Mouse (Mus musculus) heart, postnatal 4 days (tissue): ENCODE measurements around the gene Inca1. TPM values are rescaled to one million over a fixed set of nuclear protein-coding genes. Genes with fewer than 3 reads are reported as not detected.

ENCODE experiments used
- microRNA-seq, 2 experiments: library from miRNA; unstranded; fragments of <30 nt; microRNA quantifications; one replicate each; pipeline ENCODE4 v1.2.0; 2021 to 2022
- total RNA-seq, 2 experiments: library from RNA; stranded (reverse); gene quantifications; 2 replicates each; pipeline ENCODE4 v1.2.3; 2021

Inca1 gene
- total RNA-seq, 2 experiments from 2014 or later, result 1.7 to 2.2 TPM

Small RNA genes within 50 kb of the gene (microRNA-seq; reads per million reads assigned to microRNA genes)
- gene Mir6925, result 1.7 to 2.2 reads per million in 2 experiments

Other genes with a start within 250 kb of the Inca1 start
- 10 to 100 TPM; 12.3 to 13.2 TPM for gene Med11, start 248.2 kb downstream of the Inca1 start, total RNA-seq
- gene Zmynd15, start 240.7 kb downstream of the Inca1 start, total RNA-seq, result 1 to 10 TPM in 1 of 2 experiments, under 1 TPM in 1; 0.92 to 2.0 TPM
- gene Cxcl16, start 240.2 kb downstream of the Inca1 start, total RNA-seq, result 1 to 10 TPM; 6.2 to 6.5 TPM
- gene Tm4sf5, start 194.9 kb downstream of the Inca1 start, total RNA-seq, result 1 to 10 TPM; 1.7 to 2.5 TPM
- gene Vmo1, start 185.5 kb downstream of the Inca1 start, total RNA-seq, result under 1 TPM in 1 of 2 experiments, not detected in 1; 0.43 TPM
- gene Gltpd2, start 181.0 kb downstream of the Inca1 start, total RNA-seq, result not detected
- gene Psmb6, start 174.8 kb downstream of the Inca1 start, total RNA-seq, result 100 to 1,000 TPM; 296 TPM
- not detected for gene Gm40193, start 167.2 kb downstream of the Inca1 start, total RNA-seq
- gene Pld2, start 160.1 kb downstream of the Inca1 start, total RNA-seq, result 1 to 10 TPM; 8.3 to 9.3 TPM
- gene Mink1, start 137.3 kb downstream of the Inca1 start, total RNA-seq, result 10 to 100 TPM; 38.2 to 42.5 TPM
- gene 4930544D05Rik, start 84.3 kb downstream of the Inca1 start, total RNA-seq, result not detected
- not detected for gene Chrne, start 80.9 kb downstream of the Inca1 start, total RNA-seq
- under 1 TPM; 0.16 to 0.26 TPM for gene Gp1ba, start 61.0 kb downstream of the Inca1 start, total RNA-seq
- 10 to 100 TPM; 42.1 to 42.8 TPM for gene Rnf167, start 52.9 kb downstream of the Inca1 start, total RNA-seq
- gene Slc25a11, start 52.7 kb downstream of the Inca1 start, total RNA-seq, result 100 to 1,000 TPM; 311 to 313 TPM
- 100 to 1,000 TPM; 572 to 580 TPM for gene Pfn1, start 45.5 kb downstream of the Inca1 start, total RNA-seq
- 1,000 to 10,000 TPM; 1,339 to 1,391 TPM for gene Eno3, start 43.0 kb downstream of the Inca1 start, total RNA-seq
- 10 to 100 TPM; 86.2 to 92.3 TPM for gene Spag7, start 30.7 kb downstream of the Inca1 start, total RNA-seq
- gene Camta2, start 12.1 kb downstream of the Inca1 start, total RNA-seq, result 10 to 100 TPM; 22.2 to 23.5 TPM
- 100 to 1,000 TPM; 238 to 241 TPM for gene Kif1c, start 393 bp upstream of the Inca1 start, total RNA-seq
- 10 to 100 TPM; 11.8 to 12.1 TPM for gene Zfp3, start 64.1 kb upstream of the Inca1 start, total RNA-seq
- gene Scimp, start 112.4 kb upstream of the Inca1 start, total RNA-seq, result not detected
- 10 to 100 TPM; 34.7 to 38.0 TPM for gene Rabep1, start 144.6 kb upstream of the Inca1 start, total RNA-seq